ENCODE assay signal across 21 mouse cellular contexts in the genomic region with DNA sequence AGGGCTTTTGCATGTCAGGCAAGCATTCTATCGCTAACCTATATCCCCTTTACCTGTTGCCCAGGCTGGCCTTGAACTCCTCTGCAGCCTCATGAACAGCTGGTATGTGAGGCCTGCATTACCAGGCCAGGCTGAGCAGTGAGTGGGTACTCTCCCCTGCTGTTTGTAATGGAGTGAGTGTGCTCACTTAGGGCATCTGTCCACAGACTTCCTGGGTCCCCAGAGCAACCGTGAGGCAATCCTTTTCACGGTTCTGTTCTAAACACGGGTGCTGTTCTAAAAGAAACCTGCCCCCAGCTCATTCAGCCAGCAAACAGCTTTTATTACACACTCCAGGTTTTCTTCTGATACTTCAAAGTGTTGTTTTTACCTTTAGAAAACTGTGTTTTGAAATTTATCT. TPM values are rescaled to one million over a fixed set of nuclear protein-coding genes. Genes with fewer than 3 reads are reported as not detected.
A peak's percentile ranks its signal among the peaks of the same experiment; 100 is the strongest.
DNase-seq lines count a peak whose midpoint lies in the region; ATAC-seq and TF ChIP-seq lines count a peak whose summit lies in the region.
"Had no signal": no experiment of that assay in that cellular context is flagged by ENCODE, and none has a peak within 500 bp of the region (broad histone marks: within the 10 kb centered on the region; RNA-seq: fewer than 3 reads in every experiment).

No protein-coding gene starts in this region.

- TF ChIP-seq POLR2A in heart, adult 2 months (IDR thresholded peaks at IDR 0.05; ENCODE audit: insufficient read depth, low read depth, low read length) = no peak
- no peak for TF ChIP-seq POLR2A in liver, adult 2 months (IDR thresholded peaks at IDR 0.05; ENCODE audit: extremely low read depth, insufficient read depth, low read length)

- H3K27me3 ChIP-seq in heart, adult 2 months (ENCODE audit: control insufficient read depth, insufficient read depth, low read length) = no peaks in the 10 kb centered on the region
- no peaks in the 10 kb centered on the region for H3K27me3 ChIP-seq in heart, embryonic 16.5 days (ENCODE audit: control insufficient read depth, insufficient read depth, low read length)
- no peaks in the 10 kb centered on the region for H3K27me3 ChIP-seq in liver, adult 2 months (ENCODE audit: control insufficient read depth, insufficient read depth, low read length)
- H3K27me3 ChIP-seq in liver, embryonic 11.5 days (replicated peaks; ENCODE audit: control insufficient read depth, insufficient read depth, low read length) = no peaks in the 10 kb centered on the region
- H3K27me3 ChIP-seq: embryonic facial prominence, embryonic 13.5 days; hindbrain, embryonic 13.5 days; megakaryocyte, embryonic 14.5 days; neural tube, embryonic 13.5 days had no signal

- TF ChIP-seq CTCF in heart, adult 2 months (IDR thresholded peaks at IDR 0.05) = no peak
- TF ChIP-seq CTCF in liver, adult 2 months (IDR thresholded peaks at IDR 0.05; ENCODE audit: low read depth, low read length) = no peak

- H3K79me2 ChIP-seq in heart, adult 2 months (replicated peaks; ENCODE audit: control insufficient read depth, insufficient read depth, low read length) = no peaks in the 10 kb centered on the region
- H3K79me2 ChIP-seq in liver, adult 2 months (ENCODE audit: control insufficient read depth, insufficient read depth, low read length) = no peaks in the 10 kb centered on the region

- intact Hi-C loops in heart, adult 2 months (cut with DNase I) = no loop called here
- intact Hi-C loops in heart, postnatal 10 days (cut with DNase I) = no loop called here
- intact Hi-C loops in heart, postnatal 14 days (cut with DNase I) = no loop called here

- H3K4me1 ChIP-seq in heart, adult 2 months (ENCODE audit: control insufficient read depth, insufficient read depth, low read length) = peaks cover 3% of the 10 kb centered on the region; the same call in 1 of the 2 replicates
- peaks cover 42% of the 10 kb centered on the region for H3K4me1 ChIP-seq in heart, embryonic 16.5 days (ENCODE audit: control insufficient read depth, insufficient read depth, low read length)
- peaks cover 22% of the 10 kb centered on the region for H3K4me1 ChIP-seq in liver, adult 2 months (ENCODE audit: control insufficient read depth, insufficient read depth, low read length)
- H3K4me1 ChIP-seq in liver, embryonic 11.5 days (replicated peaks; ENCODE audit: control insufficient read depth, insufficient read depth, low read length) = no peaks in the 10 kb centered on the region
- H3K4me1 ChIP-seq: neural tube, embryonic 13.5 days had no signal

- no peak for ATAC-seq in heart, embryonic 16.5 days (replicated peaks; ENCODE audit: extremely low read depth, insufficient read depth, low FRiP score)
- ATAC-seq in liver, embryonic 11.5 days (replicated peaks; ENCODE audit: low FRiP score) = no peak
- ATAC-seq: activated CD4-positive, CD25-positive, alpha-beta regulatory T cell, adult 4 months; CD4-positive, CD25-positive, alpha-beta regulatory T cell, adult 4 months; forebrain, embryonic 14.5 days had no signal

- no peak overlapping the region for H3K9ac ChIP-seq in heart, adult 2 months (ENCODE audit: low read depth, low read length)
- H3K9ac ChIP-seq in heart, embryonic 16.5 days (ENCODE audit: low read length) = peak overlapping the region; percentile 48
- no peak overlapping the region for H3K9ac ChIP-seq in liver, adult 2 months (ENCODE audit: low read depth, low read length)
- H3K9ac ChIP-seq in liver, embryonic 11.5 days (ENCODE audit: low read depth, low read length) = no peak overlapping the region
- H3K9ac ChIP-seq: embryonic facial prominence, embryonic 13.5 days; hindbrain, embryonic 13.5 days; liver, embryonic 14.5 days; neural tube, embryonic 13.5 days had no signal

- 60% methylated on average over 4 of the region's 4 CpGs for WGBS in heart, adult 2 months
- 73% methylated on average over 4 of the region's 4 CpGs for WGBS in heart, embryonic 16.5 days
- WGBS in liver, adult 2 months = 36% methylated on average over 4 of the region's 4 CpGs
- WGBS in liver, embryonic 11.5 days = 84% methylated on average over 4 of the region's 4 CpGs

- no peak for DNase-seq in heart, adult 2 months
- no peak for DNase-seq in heart, postnatal 10 days
- no peak for DNase-seq in heart, postnatal 14 days
- no peak for DNase-seq in liver, adult 2 months (ENCODE audit: extremely low read depth, low read depth, low spot score)
- DNase-seq in liver, embryonic 11.5 days (ENCODE audit: low spot score) = no peak
- no peak for DNase-seq in thymus, postnatal 25 days
- DNase-seq: midbrain, embryonic 14.5 days; right cerebral cortex, adult 18-20 months; thymus, postnatal 14 days had no signal

- peak overlapping the region; percentile 75 for H3K27ac ChIP-seq in heart, adult 2 months
- peak overlapping the region; percentile 82 for H3K27ac ChIP-seq in heart, embryonic 16.5 days (ENCODE audit: low read length)
- H3K27ac ChIP-seq in liver, adult 2 months (replicated peaks; ENCODE audit: insufficient read depth, low read depth, low read length) = peak overlapping the region; percentile 43
- no peak overlapping the region for H3K27ac ChIP-seq in liver, embryonic 11.5 days (ENCODE audit: low read depth, low read length)
- H3K27ac ChIP-seq: embryonic facial prominence, embryonic 13.5 days; hindbrain, embryonic 13.5 days; liver, embryonic 14.5 days; neural tube, embryonic 13.5 days had no signal

- H3K4me3 ChIP-seq in heart, adult 2 months = no peak overlapping the region
- H3K4me3 ChIP-seq in heart, embryonic 16.5 days (ENCODE audit: low read length) = no peak overlapping the region
- H3K4me3 ChIP-seq in liver, adult 2 months (ENCODE audit: insufficient read depth, low read depth, low read length) = no peak overlapping the region
- no peak overlapping the region for H3K4me3 ChIP-seq in liver, embryonic 11.5 days (ENCODE audit: low read depth, low read length)
- H3K4me3 ChIP-seq: embryonic facial prominence, embryonic 13.5 days; hindbrain, embryonic 13.5 days; megakaryocyte, embryonic 14.5 days; neural tube, embryonic 13.5 days had no signal

- no peaks in the 10 kb centered on the region for H3K9me3 ChIP-seq in heart, embryonic 16.5 days (replicated peaks; ENCODE audit: control insufficient read depth, low read length)
- H3K9me3 ChIP-seq in liver, embryonic 11.5 days (ENCODE audit: control insufficient read depth, low read length) = no peaks in the 10 kb centered on the region
- H3K9me3 ChIP-seq: embryonic facial prominence, embryonic 13.5 days; hindbrain, embryonic 13.5 days; megakaryocyte, embryonic 14.5 days; neural tube, embryonic 13.5 days had no signal

- no peak overlapping the region for H3K4me2 ChIP-seq in heart, embryonic 16.5 days (ENCODE audit: low read depth, low read length)
- H3K4me2 ChIP-seq in liver, embryonic 11.5 days = no peak overlapping the region
- H3K4me2 ChIP-seq: embryonic facial prominence, embryonic 13.5 days; hindbrain, embryonic 13.5 days; neural tube, embryonic 13.5 days had no signal

- no peaks in the 10 kb centered on the region for H3K36me3 ChIP-seq in heart, adult 2 months (ENCODE audit: control insufficient read depth, insufficient read depth, low read length)
- H3K36me3 ChIP-seq in heart, embryonic 16.5 days (ENCODE audit: control insufficient read depth, insufficient read depth) = peaks cover 20% of the 10 kb centered on the region
- no peaks in the 10 kb centered on the region for H3K36me3 ChIP-seq in liver, adult 2 months (ENCODE audit: control insufficient read depth, insufficient read depth, low read length)
- H3K36me3 ChIP-seq in liver, embryonic 11.5 days (ENCODE audit: control insufficient read depth, insufficient read depth, low read length) = peaks cover 10% of the 10 kb centered on the region

- no peak for TF ChIP-seq EP300 in heart, adult 2 months (IDR thresholded peaks at IDR 0.05; ENCODE audit: insufficient read depth, low read depth, low read length)

RNA-seq across cellular contexts. Expression of a gene that starts 0.5 kb away (rescaled TPM):
- total RNA-seq in heart, adult 2 months (2021) = 100 to 1,000 TPM; 148 to 172 TPM
- polyA plus RNA-seq in heart, adult 2 months (2012; rRNA removed) = 0.09 TPM in 1 of 2 replicates, not detected in the other
- 100 to 1,000 TPM in 1 of 2 experiments, 10 to 100 TPM in 1; 90.6 to 123 TPM for total RNA-seq in heart, postnatal 10 days (2021)
- polyA plus RNA-seq in heart, embryonic 16.5 days (2015; fragmentation: Nextera tagmentation; extraction: Ambion mirVana) = not detected in 2 replicates
- total RNA-seq in heart, postnatal 14 days (2021) = 10 to 100 TPM; 52.6 to 94.6 TPM
- not detected in 2 replicates for total RNA-seq in liver, adult 2 months (2014; rRNA removed)
- polyA plus RNA-seq in liver, adult 2 months (2012; rRNA removed) = not detected in 2 replicates
- not detected in 2 replicates for polyA plus RNA-seq in liver, embryonic 11.5 days (2014; fragmentation: Nextera tagmentation; extraction: Ambion mirVana)
- total RNA-seq: ES-E14; left cerebral cortex, postnatal 4 days had no signal
- polyA plus RNA-seq: embryonic facial prominence, embryonic 13.5 days; forebrain, embryonic 14.5 days; hindbrain, embryonic 13.5 days; intestine, embryonic 14.5 days; liver, embryonic 14.5 days; midbrain, embryonic 14.5 days had no signal

RNA-seq across cellular contexts. Expression of a gene that starts 2.0 kb away (rescaled TPM):
- 100 to 1,000 TPM; 310 to 338 TPM for total RNA-seq in heart, adult 2 months (2021)
- polyA plus RNA-seq in heart, adult 2 months (2012; rRNA removed) = 397 and 412 TPM in 2 replicates
- 100 to 1,000 TPM; 189 to 244 TPM for total RNA-seq in heart, postnatal 10 days (2021)
- polyA plus RNA-seq in heart, embryonic 16.5 days (2015; fragmentation: Nextera tagmentation; extraction: Ambion mirVana) = 30.2 and 32.7 TPM in 2 replicates
- 100 to 1,000 TPM; 101 to 170 TPM for total RNA-seq in heart, postnatal 14 days (2021)
- total RNA-seq in liver, adult 2 months (2014; rRNA removed) = 1.8 and 2.0 TPM in 2 replicates
- 3.5 and 5.1 TPM in 2 replicates for polyA plus RNA-seq in liver, adult 2 months (2012; rRNA removed)
- polyA plus RNA-seq in liver, embryonic 11.5 days (2014; fragmentation: Nextera tagmentation; extraction: Ambion mirVana) = 11.0 and 13.4 TPM in 2 replicates

RNA-seq across cellular contexts. Expression of a gene that starts 8.5 kb away (rescaled TPM):
- total RNA-seq in heart, adult 2 months (2021) = 1 to 10 TPM; 6.2 to 6.3 TPM
- 11.1 TPM in 2 replicates for polyA plus RNA-seq in heart, adult 2 months (2012; rRNA removed)
- 10 to 100 TPM; 12.9 to 14.1 TPM for total RNA-seq in heart, postnatal 10 days (2021)
- 31.1 and 32.5 TPM in 2 replicates for polyA plus RNA-seq in heart, embryonic 16.5 days (2015; fragmentation: Nextera tagmentation; extraction: Ambion mirVana)
- total RNA-seq in heart, postnatal 14 days (2021) = 10 to 100 TPM; 10.4 to 11.9 TPM
- total RNA-seq in liver, adult 2 months (2014; rRNA removed) = 2.6 and 4.9 TPM in 2 replicates
- 7.7 and 9.4 TPM in 2 replicates for polyA plus RNA-seq in liver, adult 2 months (2012; rRNA removed)
- 18.2 and 22.1 TPM in 2 replicates for polyA plus RNA-seq in liver, embryonic 11.5 days (2014; fragmentation: Nextera tagmentation; extraction: Ambion mirVana)

RNA-seq across cellular contexts. Expression of a gene that starts 19.4 kb away (rescaled TPM):
- 10 to 100 TPM; 10.6 to 11.1 TPM for total RNA-seq in heart, adult 2 months (2021)
- 12.7 and 15.2 TPM in 2 replicates for polyA plus RNA-seq in heart, adult 2 months (2012; rRNA removed)
- 10 to 100 TPM; 24.4 to 25.0 TPM for total RNA-seq in heart, postnatal 10 days (2021)
- polyA plus RNA-seq in heart, embryonic 16.5 days (2015; fragmentation: Nextera tagmentation; extraction: Ambion mirVana) = 7.8 and 8.8 TPM in 2 replicates
- total RNA-seq in heart, postnatal 14 days (2021) = 10 to 100 TPM; 19.4 to 20.0 TPM
- 1.5 and 2.2 TPM in 2 replicates for total RNA-seq in liver, adult 2 months (2014; rRNA removed)
- 1.4 and 2.4 TPM in 2 replicates for polyA plus RNA-seq in liver, adult 2 months (2012; rRNA removed)
- 0.77 and 0.78 TPM in 2 replicates for polyA plus RNA-seq in liver, embryonic 11.5 days (2014; fragmentation: Nextera tagmentation; extraction: Ambion mirVana)

RNA-seq across cellular contexts. Expression of a gene that starts 27.1 kb away (rescaled TPM):
- total RNA-seq in heart, adult 2 months (2021) = 10 to 100 TPM; 11.1 to 15.1 TPM
- polyA plus RNA-seq in heart, adult 2 months (2012; rRNA removed) = 14.1 and 15.6 TPM in 2 replicates
- total RNA-seq in heart, postnatal 10 days (2021) = 10 to 100 TPM; 15.3 to 18.3 TPM
- 1.8 and 2.4 TPM in 2 replicates for polyA plus RNA-seq in heart, embryonic 16.5 days (2015; fragmentation: Nextera tagmentation; extraction: Ambion mirVana)
- total RNA-seq in heart, postnatal 14 days (2021) = 10 to 100 TPM; 12.9 to 15.6 TPM
- 4.4 and 6.8 TPM in 2 replicates for total RNA-seq in liver, adult 2 months (2014; rRNA removed)
- polyA plus RNA-seq in liver, adult 2 months (2012; rRNA removed) = 11.3 and 14.1 TPM in 2 replicates
- polyA plus RNA-seq in liver, embryonic 11.5 days (2014; fragmentation: Nextera tagmentation; extraction: Ambion mirVana) = 3.3 and 3.8 TPM in 2 replicates

Comparison
In these comparisons a context has a peak if more than half of its experiments do, and no peak if none do; other contexts are left out.
1. RNA of a gene that starts 0.5 kb away (total RNA-seq): 148 to 172 TPM in heart, adult 2 months, 90.6 to 123 TPM in heart, postnatal 10 days and 52.6 to 94.6 TPM in heart, postnatal 14 days; not detected in liver, adult 2 months; every median in the first group is over 10 times any median in the second.
2. RNA of a gene that starts 2.0 kb away (total RNA-seq): 310 to 338 TPM in heart, adult 2 months, 189 to 244 TPM in heart, postnatal 10 days and 101 to 170 TPM in heart, postnatal 14 days; 1.8 to 2.0 TPM in liver, adult 2 months; every median in the first group is over 10 times any median in the second.